Mouse (Mus musculus): ENCODE results near the gene Celf2. TPM values are rescaled to one million over a fixed set of nuclear protein-coding genes. Genes with fewer than 3 reads are reported as not detected.
"Not testable (repeated sequence)": the region's sequence is repeated elsewhere in the genome, so short reads cannot be mapped to it uniquely, and the experiment has no call there.

The Celf2 gene
- 25.1 and 40.5 TPM in 2 replicates for total RNA-seq (2015; ENCODE audit: low replicate concordance)
- total RNA-seq (2017; ENCODE audit: low replicate concordance), result 14.1 and 20.0 TPM in 2 replicates

DNA sequence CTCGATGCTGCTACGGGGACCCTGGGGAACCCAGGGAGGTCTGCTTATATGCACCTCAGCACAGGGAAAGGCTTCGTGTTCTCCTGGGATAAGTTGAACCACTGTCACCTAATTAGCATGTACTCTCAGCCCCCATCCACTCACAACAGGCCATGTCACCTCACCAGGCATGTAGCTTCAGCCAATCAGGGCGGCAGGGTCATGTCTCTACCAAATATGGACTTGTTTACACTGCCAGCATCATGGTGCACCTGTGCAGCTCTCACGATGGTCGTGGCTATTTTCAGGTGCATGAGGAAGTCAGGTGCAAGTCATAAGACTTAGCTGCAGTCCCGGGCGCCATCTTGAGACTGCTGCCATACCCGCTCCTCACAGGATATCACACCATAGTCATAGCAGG lies at the start of gene Celf2:
TSS of gene Celf2 (minus strand) at position 101 of the 400 bp plus-strand sequence.
- ATAC-seq (replicated peaks; ENCODE audit: low FRiP score, poor library complexity, severe bottlenecking), result not testable (repeated sequence)

DNA sequence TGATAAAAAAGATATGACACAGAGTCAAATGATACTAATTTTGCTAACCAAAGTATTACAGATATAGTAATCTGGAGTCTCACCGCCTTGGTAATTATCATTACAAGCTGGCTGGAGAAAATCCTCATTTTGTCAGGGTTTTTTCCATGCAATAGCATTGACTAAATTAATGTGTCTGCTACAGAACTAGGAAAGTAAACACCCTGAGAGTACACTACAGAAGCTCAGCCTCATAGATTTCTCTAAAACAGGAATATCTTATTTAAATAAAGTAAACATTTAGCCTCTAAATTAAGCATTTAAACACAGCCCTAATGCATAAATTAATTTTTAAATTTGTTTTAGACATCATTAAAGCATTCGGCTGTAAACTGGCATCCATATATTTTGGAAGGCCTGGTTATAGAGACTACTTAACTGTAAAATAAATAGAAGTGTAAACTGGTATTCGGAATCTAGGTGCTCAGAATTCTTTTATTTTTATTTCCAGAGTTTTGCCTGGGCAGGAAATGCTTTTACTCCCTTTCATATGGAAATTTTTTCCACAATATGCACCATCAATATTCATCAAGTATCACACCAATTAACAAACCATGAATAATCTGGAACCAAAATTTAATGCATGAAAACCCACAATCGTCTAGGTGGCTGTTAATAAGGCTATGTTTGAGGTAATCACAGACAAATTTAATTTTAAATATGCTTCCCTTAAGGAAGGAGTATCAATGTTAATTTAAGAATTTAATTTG lies 46.0 kb upstream of the Celf2 start:
- ATAC-seq (replicated peaks; ENCODE audit: low FRiP score, poor library complexity, severe bottlenecking), result no peak

DNA sequence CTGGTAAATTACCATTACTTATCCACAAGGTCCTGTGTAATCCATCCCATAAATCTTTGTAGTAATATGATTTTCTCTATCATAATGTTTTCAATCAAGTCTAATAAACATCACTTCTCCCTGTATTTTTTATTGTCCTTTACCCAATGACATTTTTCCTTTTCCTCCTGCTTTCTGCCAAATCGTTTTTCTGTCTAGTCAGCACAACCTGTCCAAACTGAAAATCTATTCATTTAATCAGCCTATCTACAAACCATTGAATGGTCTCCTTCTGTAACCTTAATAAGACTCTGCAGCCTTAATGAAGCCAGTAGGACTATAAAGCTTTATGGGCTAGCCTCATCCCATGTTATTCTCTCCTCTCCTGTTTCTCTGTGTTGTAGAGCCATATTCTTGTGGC lies 45.2 kb upstream of the Celf2 start:
- ATAC-seq (replicated peaks; ENCODE audit: low FRiP score, poor library complexity, severe bottlenecking), result no peak

DNA sequence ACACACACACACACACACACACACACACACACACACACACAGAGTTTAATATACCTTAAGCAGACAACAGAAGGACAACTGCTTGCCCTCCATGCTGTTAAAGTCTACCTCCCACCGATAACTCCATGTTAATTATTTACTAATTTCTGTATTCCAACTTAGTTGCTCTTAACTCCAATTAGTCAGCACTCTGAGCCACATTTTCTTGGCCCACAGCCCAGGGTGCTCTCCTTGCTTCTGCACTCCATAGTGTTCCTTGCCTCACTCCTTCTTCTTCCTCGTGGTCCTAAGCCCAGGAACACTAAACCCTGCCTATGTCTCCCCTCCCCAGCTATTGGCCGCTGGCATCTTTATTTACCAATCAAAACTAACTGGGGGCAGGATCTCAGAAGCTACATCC lies 43.5 kb upstream of the Celf2 start:
- no peak for ATAC-seq (replicated peaks; ENCODE audit: low FRiP score, poor library complexity, severe bottlenecking)

DNA sequence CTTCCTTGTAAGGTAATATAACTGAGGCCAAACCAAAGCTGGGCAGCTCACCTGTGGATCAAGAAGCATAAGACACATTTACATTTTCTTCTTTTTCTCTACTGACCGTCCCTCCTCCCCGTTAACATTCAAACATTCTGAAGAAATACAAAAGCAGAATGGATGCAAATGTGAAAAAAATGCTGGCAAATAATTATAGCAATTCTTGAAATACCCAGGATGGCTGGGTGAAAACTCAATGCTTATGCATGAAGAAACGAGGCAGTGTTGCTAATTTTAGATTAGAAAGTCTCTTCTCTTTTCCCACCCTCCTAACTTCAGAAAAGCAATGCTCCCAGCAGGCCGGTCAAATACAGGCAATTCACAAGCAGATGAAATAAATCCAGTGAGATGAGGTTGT lies 39.5 kb upstream of the Celf2 start:
- no peak for ATAC-seq (replicated peaks; ENCODE audit: low FRiP score, poor library complexity, severe bottlenecking)

DNA sequence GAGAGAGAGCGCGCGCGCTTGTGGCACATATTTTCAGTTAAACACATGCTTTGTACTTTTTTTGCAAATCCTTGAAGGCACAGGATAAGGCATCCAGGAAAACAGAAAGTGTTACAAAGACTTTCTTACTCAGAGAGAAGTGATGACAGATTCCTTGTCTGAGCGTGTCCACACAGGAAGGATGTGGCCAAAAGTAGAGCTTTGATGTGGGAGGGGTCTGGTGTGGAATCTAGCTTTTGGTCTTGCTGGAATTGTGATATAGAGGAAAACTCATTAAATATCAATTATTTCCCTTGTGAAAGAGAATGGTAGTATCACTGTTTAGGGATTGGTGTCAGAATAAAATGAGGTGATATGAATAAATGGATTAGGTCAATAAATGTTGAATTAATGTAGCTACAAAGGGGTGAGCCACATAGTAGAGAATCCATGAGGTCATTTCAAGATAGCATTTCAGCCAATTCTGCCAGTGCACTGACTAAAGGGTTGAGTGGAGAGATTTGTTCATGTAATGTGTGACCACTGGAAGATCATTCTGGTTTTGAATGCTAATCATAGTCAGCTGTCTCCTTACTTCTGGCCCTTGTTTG lies 25.3 kb upstream of the Celf2 start:
- no peak for ATAC-seq (replicated peaks; ENCODE audit: low FRiP score, poor library complexity, severe bottlenecking)

DNA sequence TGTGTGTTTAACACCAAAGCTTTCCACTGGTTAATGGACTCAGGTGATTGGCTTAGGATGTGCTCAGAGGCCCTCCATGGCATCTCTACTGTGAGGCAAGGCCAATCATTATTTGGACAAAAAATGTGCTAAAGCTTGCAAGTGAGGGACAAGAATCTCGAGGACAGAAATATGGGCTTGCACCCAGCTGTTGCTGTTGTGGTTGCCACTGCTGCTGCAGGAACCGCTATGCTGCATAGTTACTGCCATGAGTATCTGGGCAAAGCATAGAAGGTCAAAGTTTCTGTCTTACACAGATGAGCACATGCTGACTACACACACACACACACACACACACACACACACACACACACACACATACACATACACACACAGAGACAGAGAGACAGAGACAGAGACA lies 24.8 kb upstream of the Celf2 start:
- ATAC-seq (replicated peaks; ENCODE audit: low FRiP score, poor library complexity, severe bottlenecking), result no peak

DNA sequence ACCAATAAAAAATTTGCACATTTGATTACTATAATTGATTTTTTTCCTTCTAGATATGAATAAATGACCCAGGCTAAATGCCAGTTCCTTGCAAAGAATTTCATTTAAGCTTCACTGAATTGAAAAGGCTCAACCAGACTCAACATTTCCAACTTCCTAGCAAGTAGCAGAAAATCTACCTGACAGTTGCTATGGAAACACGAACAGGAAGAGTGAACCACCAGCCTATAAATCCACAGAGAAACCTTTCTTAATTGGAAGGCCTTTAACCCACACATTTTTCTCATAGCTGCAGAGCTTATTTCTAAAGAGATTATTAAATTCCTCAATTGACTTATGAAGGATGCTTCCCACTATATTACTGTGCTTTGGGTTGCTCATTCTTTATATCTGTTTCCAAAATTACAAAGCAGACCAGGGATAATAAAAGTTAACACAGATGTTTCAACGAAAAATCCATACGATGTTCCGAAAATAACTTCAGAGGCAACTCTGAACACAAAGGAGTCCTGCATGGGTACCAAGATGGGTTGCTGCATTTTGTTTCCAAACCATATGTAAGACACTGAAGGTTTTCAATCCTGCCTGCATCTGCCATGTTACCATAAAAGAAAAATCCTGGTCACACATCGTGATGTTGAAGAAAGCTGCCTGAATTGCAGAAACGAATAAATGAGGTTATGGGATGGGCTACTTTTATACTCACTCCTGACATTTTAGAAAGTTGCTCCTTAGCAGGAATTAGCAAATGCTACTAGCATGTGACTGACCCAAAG lies 22.0 kb upstream of the Celf2 start:
- ATAC-seq (replicated peaks; ENCODE audit: low FRiP score, poor library complexity, severe bottlenecking), result no peak

DNA sequence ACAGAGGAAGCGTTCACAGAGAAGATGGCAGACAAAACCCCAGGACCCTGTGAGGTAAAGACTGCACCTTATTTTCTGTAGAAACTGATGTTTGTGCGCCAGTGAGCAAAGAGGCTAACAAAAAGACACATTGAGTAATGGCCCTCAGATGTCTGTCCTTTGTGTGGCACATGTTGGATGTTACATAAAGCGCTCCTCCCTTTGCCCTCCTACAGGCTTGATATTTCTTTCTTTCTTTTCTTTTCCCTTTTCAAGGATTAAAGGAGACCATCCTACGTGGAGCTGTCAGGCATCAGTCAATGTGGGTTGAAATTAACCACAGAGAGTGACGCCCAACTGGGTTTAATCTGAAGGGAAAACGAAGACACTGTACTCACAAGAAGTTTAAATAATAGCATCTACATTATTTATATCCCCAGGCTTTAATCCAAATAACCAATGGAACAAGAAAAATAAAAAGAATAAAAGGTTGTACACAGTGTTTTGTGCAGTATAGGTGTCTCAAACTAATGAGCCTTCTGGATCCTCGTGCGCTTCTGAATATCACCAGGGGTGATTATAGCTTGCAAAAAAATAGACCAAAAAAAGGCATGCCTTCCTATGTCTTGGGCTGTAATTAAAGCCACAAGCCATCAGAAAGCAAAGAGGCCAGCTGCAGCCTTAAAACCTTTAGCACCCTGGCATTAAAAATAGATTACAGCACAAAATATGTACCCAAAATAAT lies 21.3 kb upstream of the Celf2 start:
- no peak for ATAC-seq (replicated peaks; ENCODE audit: low FRiP score, poor library complexity, severe bottlenecking)

DNA sequence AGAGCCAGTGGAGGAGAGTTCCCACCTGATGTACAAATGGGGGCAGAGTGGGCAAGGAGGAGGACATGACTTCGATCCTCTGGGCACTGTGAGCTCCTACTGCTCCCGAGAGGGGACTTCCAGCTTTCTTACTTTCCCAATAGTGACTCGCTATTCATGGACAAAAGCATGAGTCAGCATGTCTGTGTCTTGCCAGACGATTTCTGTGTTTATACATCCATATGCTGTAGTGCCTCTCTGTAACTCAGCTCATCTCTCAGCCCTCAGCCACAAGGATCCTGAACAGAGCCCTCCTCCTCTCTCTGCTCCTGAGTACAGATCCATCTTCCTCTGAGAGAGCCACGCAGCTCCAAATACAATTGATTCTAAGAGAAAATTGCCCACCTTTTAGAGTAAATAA lies 20.3 kb upstream of the Celf2 start:
- ATAC-seq (replicated peaks; ENCODE audit: low FRiP score, poor library complexity, severe bottlenecking), result no peak

DNA sequence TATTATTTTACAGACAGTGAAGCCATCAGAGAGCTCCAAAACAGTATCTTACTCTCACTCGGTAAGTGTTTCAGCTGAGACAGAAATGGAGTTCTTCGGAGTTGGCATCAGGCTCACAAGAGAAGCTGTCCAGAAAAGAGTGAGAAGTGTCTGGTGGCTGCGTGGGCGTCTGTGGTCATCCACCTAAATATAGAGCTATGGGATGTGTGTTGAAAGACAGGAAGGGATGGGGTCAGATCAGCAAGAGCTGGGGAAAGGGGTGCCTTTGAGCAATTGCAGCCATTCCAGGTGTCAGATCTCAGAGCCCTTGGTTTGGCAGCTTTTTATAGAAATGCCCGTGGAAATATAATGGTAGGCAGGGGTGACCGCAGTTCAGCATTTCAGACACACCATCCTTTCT lies 17.3 kb upstream of the Celf2 start:
- no peak for ATAC-seq (replicated peaks; ENCODE audit: low FRiP score, poor library complexity, severe bottlenecking)

DNA sequence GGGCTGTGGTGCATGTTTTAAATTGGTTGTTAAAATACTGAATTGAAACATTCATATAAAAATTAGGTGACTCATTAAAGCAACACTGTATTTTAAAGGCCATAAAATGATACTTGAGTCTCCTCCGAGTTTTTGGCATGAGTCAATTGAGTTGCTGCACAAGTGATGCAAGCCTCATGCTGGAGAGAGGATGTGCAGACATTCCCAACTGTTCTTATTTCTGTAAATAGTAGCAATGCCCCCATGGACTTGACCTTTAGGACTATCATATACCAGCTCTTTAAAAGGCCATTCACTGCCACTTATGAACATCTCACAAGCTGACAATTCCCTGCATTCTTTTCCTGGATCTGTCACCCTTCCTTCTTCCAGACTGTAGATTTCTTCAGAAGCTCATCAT lies 10.1 kb upstream of the Celf2 start:
- no peak for ATAC-seq (replicated peaks; ENCODE audit: low FRiP score, poor library complexity, severe bottlenecking)

DNA sequence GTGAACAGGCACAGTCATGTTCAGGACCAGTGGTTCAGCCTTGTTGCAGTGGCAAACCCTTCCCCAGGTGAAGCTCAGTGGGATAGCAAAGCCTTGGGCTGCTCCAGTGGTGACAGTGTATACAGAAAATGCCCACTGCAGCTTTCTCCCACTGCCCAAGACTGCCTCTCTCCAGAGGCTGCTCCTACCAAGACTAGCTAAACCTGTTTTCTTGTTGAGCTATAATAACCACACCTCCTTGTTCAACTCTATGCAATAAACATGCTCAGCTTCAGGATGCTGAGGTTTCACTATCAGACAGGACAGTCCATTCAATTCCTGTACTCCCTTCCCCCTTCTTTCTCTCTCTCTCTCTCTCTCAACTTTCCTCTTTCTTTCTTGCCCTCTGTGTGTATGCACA lies 15.9 kb downstream of the Celf2 start:
- ATAC-seq (replicated peaks; ENCODE audit: low FRiP score, poor library complexity, severe bottlenecking), result no peak

DNA sequence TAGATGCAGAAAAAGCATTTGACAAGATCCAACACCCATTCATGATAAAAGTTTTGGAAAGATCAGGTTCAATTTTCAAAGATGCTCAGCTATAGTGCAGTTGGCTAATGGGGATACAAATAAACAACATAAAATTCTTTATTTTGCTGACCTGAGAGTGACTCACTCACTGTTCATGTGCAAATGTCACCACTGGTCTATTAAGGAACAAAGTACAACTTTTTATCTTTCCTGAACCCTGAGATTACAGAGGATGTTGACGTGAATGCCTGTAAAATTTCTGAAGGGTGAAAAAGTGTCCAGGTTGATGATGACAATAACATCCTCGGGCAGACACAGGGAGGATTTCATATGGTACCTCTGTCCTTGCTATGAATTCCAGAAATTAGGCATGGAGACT lies 24.4 kb downstream of the Celf2 start:
- ATAC-seq (replicated peaks; ENCODE audit: low FRiP score, poor library complexity, severe bottlenecking), result no peak

DNA sequence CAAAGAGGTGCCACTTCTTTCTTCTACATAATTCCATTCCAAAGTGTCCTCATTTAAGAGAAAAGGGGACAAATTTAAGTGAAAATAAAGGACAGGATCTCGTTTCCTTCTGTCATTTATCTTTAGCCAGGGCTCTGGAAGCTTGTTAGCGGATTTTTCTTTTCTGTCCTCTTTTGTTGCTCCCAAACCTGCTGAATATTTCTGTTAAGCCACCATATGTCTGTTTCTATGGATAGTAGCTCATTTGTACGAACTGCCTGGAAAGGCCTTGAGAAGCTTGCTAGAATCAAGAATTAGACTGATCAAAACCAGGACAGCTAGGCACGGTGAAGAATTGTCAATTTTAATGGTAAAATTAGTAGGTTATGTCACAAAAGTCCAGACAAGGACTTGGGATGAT lies 27.3 kb downstream of the Celf2 start:
- ATAC-seq (replicated peaks; ENCODE audit: low FRiP score, poor library complexity, severe bottlenecking), result no peak

DNA sequence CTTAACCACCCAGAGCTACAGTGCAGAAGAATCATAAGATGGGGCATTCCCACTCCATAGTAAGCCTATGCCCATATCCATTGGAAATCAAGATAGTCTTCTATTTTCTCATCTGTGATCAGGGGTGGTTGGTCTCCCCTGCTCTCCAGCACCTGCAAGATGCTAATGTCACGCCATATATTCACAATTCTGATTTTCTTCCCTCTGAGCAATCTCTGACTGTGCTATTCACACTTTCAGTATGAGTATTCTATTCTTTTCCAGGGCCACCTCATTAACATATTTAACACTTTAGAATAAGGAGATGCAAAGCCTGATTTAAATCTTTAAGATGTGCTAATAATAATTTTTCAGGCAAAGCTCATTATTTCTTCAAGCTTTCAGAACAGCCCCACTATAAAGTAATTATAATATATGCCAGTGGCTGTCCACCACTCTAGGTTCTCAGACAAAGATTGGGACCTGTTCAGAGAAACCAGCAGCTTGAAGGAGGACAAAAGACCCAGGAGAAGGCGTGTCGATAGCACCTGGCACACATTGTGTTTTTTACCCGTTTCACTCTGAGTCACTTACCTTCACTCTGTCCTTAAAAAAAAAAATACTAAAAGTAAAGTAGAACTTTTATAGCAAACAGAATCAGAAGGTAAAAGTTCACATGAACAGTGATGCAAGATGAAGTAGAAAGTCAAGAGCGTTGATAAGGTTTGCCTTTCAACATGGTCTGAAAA lies 48.9 kb downstream of the Celf2 start:
- no peak for ATAC-seq (replicated peaks; ENCODE audit: low FRiP score, poor library complexity, severe bottlenecking)

DNA sequence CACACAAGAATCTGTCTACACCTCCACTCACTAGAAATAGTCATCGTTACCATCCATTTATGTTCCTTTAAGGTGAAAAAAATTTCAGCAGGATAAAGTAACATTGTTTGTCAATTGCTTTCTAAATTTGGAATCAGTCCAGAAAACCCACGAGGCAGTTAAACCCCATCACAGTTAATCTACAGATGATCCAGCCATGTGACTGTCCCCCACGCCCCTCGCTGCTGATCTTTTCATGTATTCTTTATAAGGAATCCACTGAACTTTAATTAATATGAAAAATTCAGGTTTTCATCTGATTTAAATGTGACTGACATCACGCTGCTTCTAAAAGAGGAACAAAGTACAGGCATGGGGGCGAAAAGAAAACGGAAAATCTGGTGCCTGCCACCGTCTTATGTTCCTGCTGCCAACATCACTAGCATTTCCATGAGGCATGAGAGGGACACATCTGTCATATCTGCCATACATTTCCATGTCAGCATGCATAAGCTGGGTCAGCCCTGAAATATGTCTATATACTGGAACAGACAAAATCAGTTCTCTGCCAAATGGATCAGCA lies 70.6 kb downstream of the Celf2 start:
- no peak for ATAC-seq (replicated peaks; ENCODE audit: low FRiP score, poor library complexity, severe bottlenecking)

DNA sequence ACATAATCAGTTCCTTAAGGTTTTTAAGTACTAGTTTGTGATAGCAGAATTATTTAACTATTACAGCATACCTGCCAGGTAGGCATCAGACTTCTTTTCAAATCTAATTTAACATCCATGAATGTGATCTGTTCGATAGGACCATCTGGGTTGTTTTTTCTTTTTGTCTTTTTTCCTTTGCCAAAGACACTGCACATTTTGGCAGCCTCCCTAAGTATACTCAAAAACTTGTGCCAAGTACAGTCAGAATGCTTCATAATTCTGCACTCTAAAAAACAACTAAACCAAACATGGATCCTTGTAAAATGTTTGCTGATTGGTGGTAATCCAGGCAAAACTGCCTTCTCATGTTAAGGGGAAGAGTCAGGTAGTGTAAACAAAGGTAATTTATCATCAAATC lies 82.9 kb downstream of the Celf2 start:
- ATAC-seq (replicated peaks; ENCODE audit: low FRiP score, poor library complexity, severe bottlenecking), result no peak

DNA sequence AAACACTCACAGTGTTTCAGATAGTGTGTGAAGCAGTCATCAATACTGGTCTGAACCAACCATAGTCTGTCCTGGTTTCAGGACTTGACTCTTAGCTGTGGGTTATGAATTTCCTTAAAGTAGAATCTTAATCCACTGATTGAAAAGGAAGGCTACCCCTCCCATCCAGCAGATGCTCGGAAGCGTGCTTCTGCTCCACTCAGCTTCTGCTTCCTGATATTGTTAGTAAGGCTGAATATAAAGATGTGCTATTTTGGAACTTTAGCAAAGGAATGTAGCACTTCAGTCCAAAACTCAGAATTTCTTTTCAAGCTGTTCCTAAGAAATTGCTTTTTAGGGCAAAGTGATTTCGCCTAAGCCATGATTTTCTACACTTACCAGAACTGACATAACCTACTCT lies 108.8 kb downstream of the Celf2 start:
- no peak for ATAC-seq (replicated peaks; ENCODE audit: low FRiP score, poor library complexity, severe bottlenecking)

All from erythroblast, adult 5-6 weeks (primary cell).